Mouse (Mus musculus): ENCODE measurements around the gene Npr2.
"Not testable (repeated sequence)": the region's sequence is repeated elsewhere in the genome, so short reads cannot be mapped to it uniquely, and the experiment has no call there.

Npr2 gene

DNA sequence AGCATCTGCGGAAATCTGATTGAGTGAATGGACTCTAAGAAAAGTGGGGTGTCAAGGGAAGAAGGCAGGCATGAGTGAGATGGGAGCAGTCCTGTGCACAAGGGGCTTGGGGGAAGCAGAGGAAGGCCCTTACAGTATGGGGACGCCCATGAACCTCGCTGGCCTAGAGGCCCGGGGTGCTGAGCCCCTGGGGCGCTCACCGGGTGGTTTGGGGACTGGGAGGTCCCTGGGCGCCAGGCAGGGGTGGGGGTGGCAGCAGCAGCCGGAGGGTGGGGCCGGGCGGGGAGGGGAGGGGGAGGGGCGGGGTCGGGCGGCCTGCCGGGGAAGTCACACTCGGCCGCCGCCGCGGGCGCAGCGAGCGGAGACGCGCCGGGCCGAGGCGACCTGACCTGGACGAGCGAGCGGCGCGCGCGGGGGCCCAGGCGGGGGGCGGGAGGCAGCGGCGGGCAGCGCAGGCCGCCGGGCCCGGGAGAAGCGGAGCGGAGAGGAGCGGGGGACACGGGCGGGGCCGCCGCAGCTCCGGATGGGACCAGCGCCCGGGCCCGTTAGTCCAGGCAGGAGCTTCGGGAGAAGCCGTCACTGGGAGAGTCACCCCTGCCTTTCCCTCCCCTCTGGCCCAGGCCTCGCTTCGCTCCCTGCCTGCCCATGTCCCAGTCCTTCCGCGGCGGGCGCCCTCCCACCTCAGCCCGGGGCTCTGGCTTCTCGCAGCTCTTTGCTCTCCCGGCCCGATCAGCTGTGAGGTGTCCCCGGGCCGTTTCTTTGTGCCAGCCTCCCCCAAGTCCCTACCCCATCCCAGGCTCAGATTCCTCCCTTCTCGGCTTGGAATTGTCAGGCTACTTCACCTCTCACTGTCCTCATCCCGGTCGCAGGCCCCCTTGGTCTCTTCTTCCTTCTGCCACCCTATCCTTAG is at the start of gene Npr2:
Gene Npr2, plus strand, starts transcription at position 890 of the 910 bp plus-strand sequence.
- DNase-seq (ENCODE audit: low read depth in 1 of 2, low spot score in 2 of 2), result no peak

DNA sequence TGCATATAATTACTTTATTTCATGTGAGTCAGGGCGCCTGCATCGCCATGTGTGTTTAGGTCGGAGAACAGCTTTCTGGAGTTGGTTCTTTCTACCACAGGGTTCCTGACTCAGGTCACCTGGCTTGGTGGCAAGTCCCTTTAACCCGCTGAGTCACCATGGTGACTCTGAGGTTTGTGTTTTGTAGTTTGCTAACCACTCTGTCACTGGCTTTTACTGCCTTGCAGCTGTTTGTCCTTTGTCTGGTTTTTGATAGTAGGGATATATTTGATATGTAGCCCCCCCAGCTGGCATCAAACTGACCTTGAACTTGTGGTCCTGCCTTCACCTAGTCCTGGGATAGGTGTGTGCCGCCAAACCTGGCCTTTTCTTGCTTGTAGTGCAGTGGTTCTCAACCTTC is 49.5 kb upstream of the Npr2 start:
- DNase-seq (ENCODE audit: low read depth in 1 of 2, low spot score in 2 of 2), result no peak

DNA sequence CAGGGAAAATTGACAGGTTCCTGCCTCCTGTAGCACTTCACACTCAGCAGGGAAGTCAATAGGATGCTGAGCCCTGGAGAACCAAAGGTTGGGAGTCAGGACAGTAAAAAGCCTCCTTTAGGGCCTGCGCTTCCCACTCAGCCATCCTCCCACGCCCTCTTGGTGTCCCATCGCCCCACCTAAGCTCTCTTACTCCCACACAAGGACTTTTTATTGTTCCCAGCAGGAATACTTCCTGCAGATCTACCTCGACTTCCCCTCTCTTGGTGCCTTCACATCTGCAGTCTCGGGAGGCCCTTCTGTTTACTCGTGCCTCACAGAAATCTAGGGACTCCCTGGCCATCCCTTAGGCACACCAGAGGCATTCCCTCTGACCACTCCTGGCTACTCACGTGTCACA is 48.3 kb upstream of the Npr2 start:
- no peak for DNase-seq (ENCODE audit: low read depth in 1 of 2, low spot score in 2 of 2)

DNA sequence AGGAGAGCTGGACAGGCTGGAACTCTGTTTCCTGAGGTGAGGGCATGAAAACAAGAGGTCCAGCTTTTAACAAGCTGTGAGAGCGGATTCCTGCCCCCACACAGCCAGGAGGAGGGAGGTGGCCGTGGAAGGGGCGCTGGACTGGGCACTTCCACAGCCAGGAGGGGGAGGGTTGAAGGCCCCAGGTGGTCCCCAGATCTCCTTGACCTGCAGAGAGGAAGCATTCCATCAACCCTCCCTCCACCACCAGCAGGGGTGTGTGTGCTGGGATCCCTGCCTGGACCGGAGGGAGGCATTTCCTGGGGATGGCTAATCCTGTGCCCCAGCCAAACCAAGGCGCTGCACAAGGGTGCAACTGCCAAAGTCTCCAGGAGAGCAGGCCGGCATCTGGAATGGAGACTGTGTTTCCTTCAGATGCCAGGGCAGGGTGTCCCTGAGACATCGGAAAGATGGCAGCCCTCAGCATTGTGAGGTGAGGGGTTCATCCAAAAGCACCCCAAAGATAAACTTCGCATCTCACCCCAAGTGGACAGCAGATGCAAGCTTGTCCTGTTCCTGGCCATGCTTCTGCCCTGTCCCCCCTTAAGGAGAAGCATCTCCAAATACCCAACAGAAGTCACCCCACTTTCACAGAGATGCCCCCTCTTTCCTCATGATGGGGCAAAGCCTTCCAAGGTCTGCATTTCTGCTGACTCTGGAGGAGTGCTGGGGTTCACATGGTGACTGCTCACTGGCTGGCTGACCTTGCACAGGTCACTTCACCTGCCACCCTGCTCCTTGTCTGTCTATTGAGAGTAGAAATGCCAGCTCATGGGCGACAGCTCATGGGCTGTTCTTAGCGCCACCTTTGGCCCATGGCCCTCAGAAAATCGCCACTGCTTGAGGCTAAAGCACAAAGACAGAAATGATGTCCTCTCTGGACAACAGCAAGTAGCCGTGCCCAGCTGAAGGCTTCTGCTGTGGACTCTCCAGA is 47.0 kb upstream of the Npr2 start, which contains the start of gene Msmp:
Gene Msmp, minus strand, starts transcription at position 51 of the 973 bp plus-strand sequence.
- no peak for DNase-seq (ENCODE audit: low read depth in 1 of 2, low spot score in 2 of 2)

GRCm38 (mm10) chr4:43585682-43586081 is 46.1 kb upstream of the Npr2 start:
- DNase-seq (ENCODE audit: low read depth in 1 of 2, low spot score in 2 of 2), result no peak

DNA sequence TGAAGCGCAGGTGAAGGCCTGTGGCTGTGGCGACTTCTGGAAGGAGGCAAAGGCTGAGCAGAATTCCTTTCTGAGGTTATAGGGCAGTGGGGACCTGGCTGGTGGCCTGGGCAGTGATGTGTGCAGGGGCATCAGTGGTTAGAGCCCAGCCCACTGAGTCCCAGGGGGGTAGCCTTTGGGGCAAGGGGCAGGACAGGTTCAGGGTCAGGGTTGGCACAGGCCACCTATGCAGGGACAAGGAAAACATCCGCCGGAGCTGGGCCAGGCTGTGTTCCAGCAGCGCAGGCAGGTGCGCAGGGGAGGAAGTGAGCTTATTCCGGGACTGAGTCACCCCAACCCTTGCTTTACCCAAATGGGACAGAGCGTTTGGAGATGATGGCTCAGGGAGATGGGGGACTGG is 45.3 kb upstream of the Npr2 start:
- DNase-seq (ENCODE audit: low read depth in 1 of 2, low spot score in 2 of 2), result no peak

GRCm38 (mm10) chr4:43587681-43588080 is 44.1 kb upstream of the Npr2 start:
- no peak for DNase-seq (ENCODE audit: low read depth in 1 of 2, low spot score in 2 of 2)

GRCm38 (mm10) chr4:43591543-43591942 is 40.2 kb upstream of the Npr2 start:
- DNase-seq (ENCODE audit: low read depth in 1 of 2, low spot score in 2 of 2), result no peak

DNA sequence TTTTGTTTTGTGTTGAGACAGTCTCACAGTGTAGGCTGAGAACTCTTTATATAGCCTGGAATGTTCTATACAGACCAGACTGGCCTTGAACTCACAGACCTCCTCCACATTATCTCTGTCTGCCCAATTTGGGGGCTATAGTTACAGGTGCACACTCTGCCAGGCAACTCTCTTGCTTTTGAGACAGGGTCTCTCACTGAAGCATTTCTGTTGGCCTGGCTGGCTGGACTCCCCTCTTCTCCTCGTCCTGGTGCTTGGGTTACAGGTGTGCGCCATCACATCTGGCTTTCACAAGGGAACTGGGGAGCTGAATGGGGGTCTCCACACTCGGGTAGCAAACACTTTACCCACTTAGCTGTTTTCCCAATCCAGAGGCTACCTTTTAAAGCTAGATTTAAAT is 39.8 kb upstream of the Npr2 start:
- no peak for DNase-seq (ENCODE audit: low read depth in 1 of 2, low spot score in 2 of 2)

GRCm38 (mm10) chr4:43593453-43593852 is 38.3 kb upstream of the Npr2 start:
- DNase-seq (ENCODE audit: low read depth in 1 of 2, low spot score in 2 of 2), result no peak

GRCm38 (mm10) chr4:43596597-43596996 is 35.1 kb upstream of the Npr2 start:
- DNase-seq (ENCODE audit: low read depth in 1 of 2, low spot score in 2 of 2), result not testable (repeated sequence)

DNA sequence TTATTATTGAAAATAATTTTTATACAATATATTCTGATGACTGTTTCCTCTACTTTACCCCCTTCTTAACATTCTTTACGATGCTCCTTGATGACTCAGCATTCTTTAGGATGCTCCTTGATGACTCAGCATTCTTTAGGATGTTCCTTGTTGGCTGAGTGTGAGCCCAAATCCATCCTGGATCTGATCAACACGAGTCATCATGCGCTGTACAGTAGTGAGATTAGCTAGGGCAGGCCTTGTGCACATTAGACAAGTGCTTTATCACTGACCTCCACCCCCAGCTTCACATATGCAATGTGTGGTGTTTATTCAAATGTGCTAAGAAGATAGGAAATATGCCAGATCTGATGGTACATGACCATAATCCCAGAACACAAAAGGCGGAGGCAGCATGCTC is 33.5 kb upstream of the Npr2 start:
- no peak for DNase-seq (ENCODE audit: low read depth in 1 of 2, low spot score in 2 of 2)

GRCm38 (mm10) chr4:43598650-43599380 is 32.9 kb upstream of the Npr2 start:
- DNase-seq (ENCODE audit: low read depth in 1 of 2, low spot score in 2 of 2), result no peak

GRCm38 (mm10) chr4:43600195-43600934 is 31.4 kb upstream of the Npr2 start:
- DNase-seq (ENCODE audit: low read depth in 1 of 2, low spot score in 2 of 2), result no peak

GRCm38 (mm10) chr4:43604099-43604498 is 27.6 kb upstream of the Npr2 start:
- no peak for DNase-seq (ENCODE audit: low read depth in 1 of 2, low spot score in 2 of 2)

GRCm38 (mm10) chr4:43604751-43605685 is 26.7 kb upstream of the Npr2 start:
- no peak for DNase-seq (ENCODE audit: low read depth in 1 of 2, low spot score in 2 of 2)

DNA sequence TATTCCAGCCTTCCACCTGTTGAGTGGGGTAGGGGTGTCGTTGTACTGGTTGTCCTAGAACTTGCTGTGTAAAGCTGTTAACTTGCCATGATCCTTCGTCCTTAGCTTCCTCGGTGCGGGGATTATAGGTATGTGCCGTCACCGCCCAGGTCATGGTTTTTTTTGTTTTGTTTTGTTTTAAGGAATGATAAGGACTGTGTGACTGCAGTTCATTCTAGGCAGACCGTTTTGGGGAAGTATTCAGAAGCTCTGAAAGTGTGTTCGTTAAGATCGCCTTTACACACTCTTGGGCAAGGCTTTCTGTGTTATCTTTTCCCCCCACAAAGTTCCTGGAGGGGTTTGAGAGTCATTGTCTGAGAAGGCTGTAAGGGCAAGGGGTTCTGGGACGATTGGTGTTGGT is 19.2 kb upstream of the Npr2 start:
- DNase-seq (ENCODE audit: low read depth in 1 of 2, low spot score in 2 of 2), result no peak

DNA sequence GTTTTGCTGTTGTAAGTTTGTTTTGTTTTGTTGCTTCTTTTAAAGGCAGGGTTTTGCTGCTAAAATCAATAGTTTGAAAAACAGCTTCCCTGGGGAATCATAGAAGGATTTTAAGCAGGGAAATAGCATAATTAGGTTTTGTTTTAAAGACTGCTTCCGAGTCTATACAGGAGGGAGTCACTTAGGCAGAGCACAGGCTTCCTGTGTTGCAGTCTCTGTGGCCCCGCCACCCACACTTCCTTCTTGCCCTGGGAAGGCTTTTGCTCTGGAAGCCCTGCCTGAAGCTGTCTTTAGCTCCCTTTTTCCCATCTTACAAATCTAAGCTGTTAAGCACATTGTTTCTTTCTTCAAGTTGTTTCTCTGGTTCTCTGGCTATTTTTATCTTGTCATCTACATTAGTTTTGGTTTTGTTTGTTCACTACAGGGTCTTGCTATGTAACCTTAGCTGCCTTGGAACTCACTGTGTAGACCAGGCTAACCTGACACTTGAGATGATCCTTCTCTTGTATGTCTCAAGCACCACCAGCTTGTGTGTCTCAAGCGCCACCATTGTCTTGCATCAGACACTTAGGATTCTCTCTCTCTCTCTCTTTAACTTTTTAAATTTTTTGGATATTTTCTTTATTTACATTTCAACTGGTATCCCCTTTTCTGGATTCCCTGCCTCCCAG is 18.5 kb upstream of the Npr2 start:
- no peak for DNase-seq (ENCODE audit: low read depth in 1 of 2, low spot score in 2 of 2)

All from monocyte, adult 2 months (primary cell).